Mouse (Mus musculus) forebrain, postnatal 0 days (tissue): ENCODE results near the gene Arpc3. TPM values are rescaled to one million over a fixed set of nuclear protein-coding genes. Genes with fewer than 3 reads are reported as not detected.

Experiments used
- ATAC-seq: fragments of 200-750 bp; cut with Nextera tagmentation; 2 replicates; pipeline ENCODE4 v1.8.0; 2017; ENCODE audit warnings: mild to moderate bottlenecking, moderate library complexity
- DNase-seq: peaks from one replicate; pipeline ENCODE4 v3.0.0-alpha.2; 2015
- H3K27ac ChIP-seq: fragments of 300-500 bp; sonication (generic); 2 replicates; pipeline ENCODE4 v1.5.1; 2014; ENCODE audit warnings: low read depth, mild to moderate bottlenecking, antibody characterized with exemption, low read length, moderate library complexity, mixed read lengths
- H3K27me3 ChIP-seq: fragments of 300-500 bp; sonication (generic); 2 replicates; pipeline ENCODE4 v1.6.1; 2014; ENCODE audit warnings: mild to moderate bottlenecking, low read length, mixed read lengths; ENCODE audit not compliant: insufficient read depth
- H3K36me3 ChIP-seq: fragments of 300-500 bp; sonication (generic); 2 replicates; pipeline ENCODE4 v1.6.1; 2014; ENCODE audit warnings: mild to moderate bottlenecking, moderate library complexity; ENCODE audit not compliant: insufficient read depth
- H3K4me1 ChIP-seq: fragments of 300-500 bp; sonication (generic); 2 replicates; pipeline ENCODE4 v1.6.1; 2014; ENCODE audit warnings: antibody characterized with exemption; ENCODE audit not compliant: insufficient read depth
- H3K4me2 ChIP-seq: fragments of 300-500 bp; sonication (generic); 2 replicates; pipeline ENCODE4 v1.6.1; 2014; ENCODE audit warnings: low read depth, mild to moderate bottlenecking, moderate library complexity
- H3K4me3 ChIP-seq: fragments of 300-500 bp; sonication (generic); 2 replicates; pipeline ENCODE4 v1.5.1; 2014; ENCODE audit warnings: low read depth, low read length, mixed read lengths
- H3K9ac ChIP-seq: fragments of 300-500 bp; sonication (generic); 2 replicates; pipeline ENCODE4 v1.6.1; 2014; ENCODE audit warnings: mild to moderate bottlenecking
- H3K9me3 ChIP-seq: fragments of 300-500 bp; sonication (generic); 2 replicates; pipeline ENCODE4 v1.6.1; 2016; ENCODE audit warnings: low read length
- CTCF ChIP-seq: sonication (generic); IDR thresholded peaks from 2 replicates; pipeline ENCODE4 v1.5.1; 2016; ENCODE audit warnings: antibody characterized with exemption, control low read depth, low read depth
- WGBS: fragments of 180-500 bp; shearing (Covaris S2); extraction: QIAGEN DNeasy Blood & Tissue Kit; methylation state at CpG from one replicate; pipeline ENCODE4 v1.1.7; 2014; 5-methylcytosine and 5-hydroxymethylcytosine counted together
- polyA plus RNA-seq: library from polyadenylated mRNA; unstranded; fragments of >200 nt; fragmentation: Nextera tagmentation; extraction: Ambion mirVana; gene quantifications from 2 replicates; pipeline ENCODE4 v1.2.1, GENCODE M21; 2015
- total RNA-seq: library from RNA; depleted of rRNA; stranded (reverse); fragments of >200 nt; gene quantifications from 2 replicates; pipeline ENCODE4 v1.2.3, GENCODE M21; 2014

Gene Arpc3
- total and polyA plus RNA-seq, 2 experiments from 2014 or later: 171 to 234 TPM

DNA sequence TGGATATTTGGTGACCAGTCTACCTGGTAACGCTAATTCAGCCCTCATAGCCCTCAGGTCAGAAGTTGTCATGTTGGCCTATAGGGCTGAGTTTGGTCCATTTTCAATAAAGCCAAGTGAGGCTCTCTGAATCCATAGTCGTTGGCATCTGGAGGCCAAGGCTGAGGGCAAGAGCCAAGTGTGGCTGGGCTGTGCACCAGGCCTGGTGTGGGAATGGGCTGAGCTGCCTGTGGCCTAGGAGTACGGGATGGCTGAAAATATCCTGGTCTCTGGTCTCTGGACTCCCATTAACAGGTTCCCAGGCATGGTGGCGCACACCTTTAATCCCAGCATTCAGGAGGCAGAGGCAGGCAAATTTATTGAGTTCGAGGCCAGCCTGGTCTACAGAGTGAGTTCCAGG is 1.7 kb upstream of the Arpc3 start:
- no peak overlapping the region for H3K9ac ChIP-seq
- WGBS: 91% methylated on average over 5 of the region's 5 CpGs
- no peaks in the 10 kb centered on the region for H3K27me3 ChIP-seq
- H3K4me3 ChIP-seq: no peak overlapping the region
- ATAC-seq: no peak
- DNase-seq: no peak
- H3K9me3 ChIP-seq: no peaks in the 10 kb centered on the region
- no peaks in the 10 kb centered on the region for H3K4me1 ChIP-seq
- H3K27ac ChIP-seq: no peak overlapping the region
- no peak for TF ChIP-seq CTCF
- no peaks in the 10 kb centered on the region; the same call in 1 of the 2 replicates for H3K36me3 ChIP-seq
- no peak overlapping the region for H3K4me2 ChIP-seq

GRCm38 (mm10) chr5:122390671-122391070 is 1.0 kb upstream of the Arpc3 start:
- DNase-seq (no peak), ATAC-seq (no peak)
- Histone ChIP-seq H3K36me3 (no peaks in the 10 kb centered on the region; the same call in 1 of the 2 replicates), H3K4me2 (no peak overlapping the region), H3K27me3 (no peaks in the 10 kb centered on the region), H3K4me1 (no peaks in the 10 kb centered on the region), H3K4me3 (no peak overlapping the region), H3K27ac (no peak overlapping the region), H3K9me3 (no peaks in the 10 kb centered on the region), H3K9ac (no peak overlapping the region)
- no peak for TF ChIP-seq CTCF

DNA sequence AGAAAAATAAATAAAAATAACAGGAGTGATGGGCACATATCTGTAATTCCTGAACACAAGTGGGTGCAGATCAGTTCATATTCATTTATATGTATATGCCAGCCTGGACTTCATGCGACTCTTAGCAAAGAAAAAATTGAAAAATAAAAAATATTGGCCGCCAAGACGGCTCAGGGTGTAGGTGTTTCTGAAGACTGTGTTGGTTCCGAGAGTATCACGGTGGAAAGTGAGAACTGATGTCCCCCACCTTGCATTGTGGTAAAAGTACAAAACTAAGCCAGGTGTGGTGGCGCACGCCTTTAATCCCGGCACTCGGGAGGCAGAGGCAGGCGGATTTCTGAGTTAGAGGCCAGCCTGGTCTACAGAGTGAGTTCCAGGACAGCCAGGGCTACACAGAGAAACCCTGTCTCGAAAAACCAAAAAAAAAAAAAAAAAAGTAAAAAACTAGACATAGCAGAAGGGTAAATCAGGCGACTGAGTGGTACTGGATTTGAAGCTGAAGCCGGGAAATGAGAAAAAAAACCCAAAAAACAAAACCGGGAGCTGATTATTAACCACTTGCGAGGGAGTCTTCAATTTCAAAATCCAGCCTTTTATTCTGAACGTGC is 396 bp upstream of the Arpc3 start:
- no peaks in the 10 kb centered on the region for H3K9me3 ChIP-seq
- H3K36me3 ChIP-seq: no peaks in the 10 kb centered on the region; the same call in 1 of the 2 replicates
- no peak for ATAC-seq
- H3K4me3 ChIP-seq: peak overlapping the region; percentile 85; the same call in 1 of the 2 replicates
- no peaks in the 10 kb centered on the region for H3K27me3 ChIP-seq
- no peak for DNase-seq
- WGBS: 53% methylated on average over 15 of the region's 16 CpGs
- H3K4me2 ChIP-seq: peak overlapping the region; percentile 80; the same call in 1 of the 2 replicates
- 0 out of 2 replicates have a peak overlapping the region, but pooled peaks have one; percentile 50 for H3K27ac ChIP-seq
- H3K4me1 ChIP-seq: no peaks in the 10 kb centered on the region
- 0 out of 2 replicates have a peak overlapping the region, but pooled peaks have one; percentile 84 for H3K9ac ChIP-seq
- TF ChIP-seq CTCF: no peak

DNA sequence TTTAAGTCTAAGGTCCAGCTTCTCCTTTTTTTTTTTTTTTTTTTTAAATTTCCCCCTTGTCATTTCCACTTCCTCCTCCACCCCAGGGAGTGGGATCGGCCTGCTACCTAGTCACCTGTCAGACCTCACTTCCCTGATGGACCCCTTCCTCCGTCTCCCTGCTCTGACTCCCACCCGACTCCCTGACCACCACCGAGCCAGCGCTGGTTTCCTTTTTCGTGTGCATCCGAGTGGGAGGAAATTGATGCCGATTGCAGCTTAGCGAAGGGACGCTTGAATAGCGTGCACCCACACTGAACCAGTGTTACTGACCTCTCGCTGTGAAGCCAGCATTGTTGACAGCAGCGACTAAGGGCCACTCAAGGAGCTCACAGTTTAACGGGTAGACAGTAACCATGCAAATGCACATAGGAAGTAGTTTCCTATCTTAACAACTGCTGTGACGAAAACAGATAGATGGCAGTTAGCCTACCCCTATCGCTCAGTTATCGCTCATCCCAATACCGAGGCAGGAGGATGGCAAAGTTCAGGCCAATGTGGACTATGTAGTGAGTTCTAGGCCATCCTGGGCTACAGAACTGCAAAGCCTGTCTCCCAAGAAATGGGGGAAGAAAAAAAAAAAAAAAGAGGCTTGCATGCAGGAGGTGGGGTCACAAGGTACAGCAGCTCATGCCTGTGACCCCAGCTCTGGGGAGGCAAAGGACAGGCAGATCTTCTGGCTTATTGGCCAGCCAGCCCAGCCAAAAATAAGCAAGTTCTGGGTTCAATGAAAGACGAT is 738 bp downstream of the Arpc3 start:
- H3K4me2 ChIP-seq: peak overlapping the region; percentile 80
- WGBS: 14% methylated on average over 19 of the region's 19 CpGs
- H3K4me1 ChIP-seq: no peaks in the 10 kb centered on the region
- H3K9ac ChIP-seq: peak overlapping the region; percentile 84
- peak overlapping the region; percentile 78 for H3K27ac ChIP-seq
- peaks cover 6% of the 10 kb centered on the region; the same call in 1 of the 2 replicates for H3K36me3 ChIP-seq
- no peak for TF ChIP-seq CTCF
- H3K27me3 ChIP-seq: no peaks in the 10 kb centered on the region
- peak overlapping the region; percentile 85 for H3K4me3 ChIP-seq
- DNase-seq: peak; percentile 39
- no peaks in the 10 kb centered on the region for H3K9me3 ChIP-seq
- peak; percentile 34 for ATAC-seq

DNA sequence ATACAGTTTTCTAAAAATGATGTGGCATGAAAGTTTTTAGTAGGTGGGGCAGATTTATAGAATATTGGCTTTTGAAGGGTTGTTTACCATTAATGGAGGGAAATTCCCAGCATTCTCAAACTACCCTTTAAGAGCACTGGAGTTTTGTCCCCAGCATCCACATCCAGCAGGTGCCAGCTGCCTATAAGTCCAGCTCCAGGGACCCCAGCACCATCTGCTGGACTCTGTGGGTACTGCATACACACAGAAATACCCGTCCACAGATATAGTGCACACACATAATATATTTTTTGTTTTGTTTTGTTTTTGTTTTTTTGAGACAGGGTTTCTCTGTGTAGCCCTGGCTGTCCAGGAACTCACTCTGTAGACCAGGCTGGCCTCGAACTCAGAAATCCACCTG is 2.2 kb downstream of the Arpc3 start:
- peak; percentile 85 for TF ChIP-seq CTCF
- Histone ChIP-seq H3K9me3 (no peaks in the 10 kb centered on the region), H3K4me2 (no peak overlapping the region), H3K36me3 (peaks cover 10% of the 10 kb centered on the region), H3K4me1 (no peaks in the 10 kb centered on the region), H3K27ac (no peak overlapping the region), H3K4me3 (no peak overlapping the region), H3K9ac (no peak overlapping the region), H3K27me3 (no peaks in the 10 kb centered on the region)
- DNase-seq (peak; percentile 77), ATAC-seq (peak; percentile 47; the same call in 1 of the 2 replicates)
- 32% methylated on average over 2 of the region's 2 CpGs for WGBS

- no peak overlapping the region for H3K4me3 ChIP-seq
- no peak overlapping the region for H3K4me2 ChIP-seq
- H3K36me3 ChIP-seq: peaks cover 30% of the 10 kb centered on the region
- no peak overlapping the region for H3K9ac ChIP-seq
- ATAC-seq (no peak), DNase-seq (no peak)
- WGBS: 90% methylated on average over 10 of the region's 10 CpGs
- no peak for TF ChIP-seq CTCF
- no peaks in the 10 kb centered on the region for H3K27me3 ChIP-seq
- no peaks in the 10 kb centered on the region for H3K9me3 ChIP-seq
- H3K4me1 ChIP-seq: no peaks in the 10 kb centered on the region
- H3K27ac ChIP-seq: no peak overlapping the region
These were observed 5.1 kb downstream of the Arpc3 start for GRCm38 (mm10) chr5:122396791-122397190.

DNA sequence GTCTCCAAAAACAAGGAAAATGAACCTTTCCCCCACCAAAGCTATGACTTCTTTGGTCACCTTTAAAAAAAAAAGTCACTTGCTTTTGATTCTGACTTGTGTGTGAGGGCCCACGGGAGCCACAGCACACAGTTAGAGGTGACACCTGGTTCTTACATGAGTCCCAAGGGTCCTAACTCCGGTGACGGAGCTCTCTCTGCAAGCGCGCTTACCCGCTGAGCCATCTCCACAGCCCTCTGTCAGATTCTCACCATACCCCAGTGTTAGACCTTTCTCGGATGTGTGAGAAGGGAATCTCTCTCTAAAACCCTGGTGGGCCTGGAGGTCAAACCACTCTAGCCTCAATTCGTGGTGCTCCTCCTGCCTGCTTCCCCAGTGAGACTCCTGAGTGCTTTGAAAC is 5.8 kb downstream of the Arpc3 start:
- 90% methylated on average over 8 of the region's 8 CpGs for WGBS
- ATAC-seq: no peak

More for the DNA sequence above, 5.8 kb downstream of the Arpc3 start:
- Histone ChIP-seq H3K4me3 (no peak overlapping the region), H3K9ac (no peak overlapping the region), H3K4me1 (no peaks in the 10 kb centered on the region), H3K27me3 (no peaks in the 10 kb centered on the region), H3K4me2 (no peak overlapping the region), H3K27ac (no peak overlapping the region), H3K36me3 (peaks cover 36% of the 10 kb centered on the region), H3K9me3 (no peaks in the 10 kb centered on the region)
- DNase-seq: no peak
- no peak for TF ChIP-seq CTCF
